9 mouse cellular contexts compared by ENCODE assay signal in the genomic region with DNA sequence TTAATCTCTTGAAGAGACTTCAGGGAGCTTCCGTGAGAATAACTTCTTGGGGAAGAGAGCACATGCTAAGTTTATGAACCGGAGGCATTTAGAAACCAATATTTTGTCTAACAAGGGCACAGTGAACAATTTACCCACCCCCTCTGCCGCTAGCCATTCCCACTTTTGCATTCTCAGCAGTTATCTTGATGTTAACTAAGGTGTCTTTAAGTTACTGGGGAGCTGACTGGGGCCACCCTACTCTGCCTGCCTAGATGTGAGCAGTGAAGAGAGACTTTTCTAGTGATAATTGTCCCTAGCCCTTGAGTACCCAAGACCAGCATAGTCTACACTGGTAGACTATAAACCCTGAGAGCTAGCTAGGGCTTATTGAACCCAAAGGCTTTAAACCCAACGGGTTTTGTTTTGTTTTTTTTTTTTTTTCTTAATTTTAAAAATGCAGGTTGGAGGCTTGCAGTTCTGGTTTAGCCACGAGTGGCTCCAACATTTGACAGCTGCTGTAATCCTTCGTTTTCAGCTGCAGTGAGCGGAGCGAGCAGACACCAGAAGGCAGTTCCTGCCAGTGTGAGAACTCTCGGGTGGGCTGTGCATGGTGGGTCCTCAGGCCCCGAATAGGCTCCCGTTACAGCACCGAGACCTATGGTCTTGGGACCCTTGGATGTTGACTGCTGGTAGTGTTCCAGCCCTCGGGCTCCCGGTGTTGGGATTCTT. TPM values are rescaled to one million over a fixed set of nuclear protein-coding genes. Genes with fewer than 3 reads are reported as not detected.
DNase-seq lines count a peak whose midpoint lies in the region; ATAC-seq and TF ChIP-seq lines count a peak whose summit lies in the region.
"Had no signal": no experiment of that assay in that cellular context is flagged by ENCODE, and none has a peak within 500 bp of the region (broad histone marks: within the 10 kb centered on the region; RNA-seq: fewer than 3 reads in every experiment).

No protein-coding gene starts in this region.

- no peaks in the 10 kb centered on the region for H3K27me3 ChIP-seq in heart, embryonic 13.5 days (replicated peaks)
- H3K27me3 ChIP-seq in lung, embryonic 16.5 days (ENCODE audit: control insufficient read depth, insufficient read depth, low read depth, low read length): no peaks in the 10 kb centered on the region
- H3K27me3 ChIP-seq in intestine, embryonic 14.5 days (replicated peaks; ENCODE audit: control insufficient read depth, insufficient read depth, low read length): no peaks in the 10 kb centered on the region
- no peaks in the 10 kb centered on the region for H3K27me3 ChIP-seq in midbrain, postnatal 0 days (ENCODE audit: insufficient read depth, low read length)

- ATAC-seq in heart, embryonic 13.5 days (ENCODE audit: extremely low read depth, insufficient number of reproducible peaks, low FRiP score, low TSS enrichment): no peak
- peak; percentile 63; the same call in 1 of the 2 replicates for ATAC-seq in lung, embryonic 16.5 days (ENCODE audit: low read depth)
- ATAC-seq in intestine, embryonic 14.5 days (replicated peaks; ENCODE audit: low FRiP score, low TSS enrichment, low read depth): no peak; the same call in 1 of the 2 replicates
- no peak for ATAC-seq in midbrain, postnatal 0 days (ENCODE audit: low FRiP score)

- intact Hi-C loops in heart, postnatal 10 days (cut with DNase I): no loop called here

- WGBS in heart, embryonic 13.5 days: 45% methylated on average over 14 of the region's 14 CpGs
- WGBS in lung, embryonic 16.5 days: 42% methylated on average over 14 of the region's 14 CpGs
- 65% methylated on average over 14 of the region's 14 CpGs for WGBS in intestine, embryonic 14.5 days
- 71% methylated on average over 14 of the region's 14 CpGs for WGBS in midbrain, postnatal 0 days

- peak overlapping the region; percentile 66 for H3K4me2 ChIP-seq in heart, embryonic 13.5 days
- H3K4me2 ChIP-seq in lung, embryonic 16.5 days (ENCODE audit: low read depth, low read length): peak overlapping the region; percentile 50
- H3K4me2 ChIP-seq in intestine, embryonic 14.5 days (ENCODE audit: low read length): 0 out of 2 replicates have a peak overlapping the region, but pooled peaks have one; percentile 7
- H3K4me2 ChIP-seq in midbrain, postnatal 0 days (ENCODE audit: low read depth, low read length, poor library complexity, severe bottlenecking): peak overlapping the region; percentile 9; the same call in 1 of the 2 replicates

- H3K9me3 ChIP-seq in heart, embryonic 13.5 days: peaks cover 10% of the 10 kb centered on the region
- H3K9me3 ChIP-seq in lung, embryonic 16.5 days (ENCODE audit: control insufficient read depth, low read length): peaks cover 6% of the 10 kb centered on the region
- H3K9me3 ChIP-seq in intestine, embryonic 14.5 days (ENCODE audit: control insufficient read depth, low read length): peaks cover 5% of the 10 kb centered on the region; the same call in 1 of the 2 replicates
- H3K9me3 ChIP-seq in midbrain, postnatal 0 days (ENCODE audit: low read length): no peaks in the 10 kb centered on the region

- TF ChIP-seq CTCF in midbrain, postnatal 0 days (IDR thresholded peaks at IDR 0.05): no peak

- H3K27ac ChIP-seq in heart, embryonic 13.5 days (replicated peaks): peak overlapping the region; percentile 79
- H3K27ac ChIP-seq in lung, embryonic 16.5 days (ENCODE audit: low read length): peak overlapping the region; percentile 47; the same call in 1 of the 2 replicates
- no peak overlapping the region for H3K27ac ChIP-seq in intestine, embryonic 14.5 days (ENCODE audit: low read depth)
- H3K27ac ChIP-seq in midbrain, postnatal 0 days (ENCODE audit: low read depth, low read length): no peak overlapping the region

- peaks cover 24% of the 10 kb centered on the region for H3K36me3 ChIP-seq in heart, embryonic 13.5 days
- peaks cover 12% of the 10 kb centered on the region for H3K36me3 ChIP-seq in lung, embryonic 16.5 days (ENCODE audit: control insufficient read depth, insufficient read depth, low read length)
- H3K36me3 ChIP-seq in intestine, embryonic 14.5 days (ENCODE audit: control insufficient read depth, insufficient read depth, low read length): 0 out of 2 replicates have a peak, but pooled peaks cover 11% of the 10 kb centered on the region
- 0 out of 2 replicates have a peak, but pooled peaks cover 3% of the 10 kb centered on the region for H3K36me3 ChIP-seq in midbrain, postnatal 0 days (ENCODE audit: insufficient read depth, low read length)

- no peak for DNase-seq in heart, postnatal 10 days
- no peak for DNase-seq in lung, postnatal 4 days
- DNase-seq in intestine, embryonic 14.5 days (ENCODE audit: low spot score): no peak
- no peak for DNase-seq in midbrain, postnatal 0 days (ENCODE audit: low spot score)
- DNase-seq in right cerebral cortex, adult 18-20 months: no peak
- no peak for DNase-seq in urinary bladder, postnatal 4 days (ENCODE audit: low spot score in 2 of 2)
- DNase-seq: thymus, adult 18-20 months had no signal

- H3K4me3 ChIP-seq in heart, embryonic 13.5 days: peak overlapping the region; percentile 30
- peak overlapping the region; percentile 33 for H3K4me3 ChIP-seq in lung, embryonic 16.5 days (ENCODE audit: low read length)
- no peak overlapping the region for H3K4me3 ChIP-seq in intestine, embryonic 14.5 days (ENCODE audit: low read depth, low read length)
- no peak overlapping the region for H3K4me3 ChIP-seq in midbrain, postnatal 0 days (ENCODE audit: low read depth, low read length)

- H3K9ac ChIP-seq in heart, embryonic 13.5 days: peak overlapping the region; percentile 68
- peak overlapping the region; percentile 49 for H3K9ac ChIP-seq in lung, embryonic 16.5 days (ENCODE audit: low read length)
- H3K9ac ChIP-seq in intestine, embryonic 14.5 days (ENCODE audit: low read length): no peak overlapping the region
- H3K9ac ChIP-seq in midbrain, postnatal 0 days (replicated peaks; ENCODE audit: low read length, poor library complexity, severe bottlenecking): no peak overlapping the region

- H3K4me1 ChIP-seq in heart, embryonic 13.5 days: peaks cover 59% of the 10 kb centered on the region
- H3K4me1 ChIP-seq in lung, embryonic 16.5 days (replicated peaks; ENCODE audit: control insufficient read depth, insufficient read depth, low read length): peaks cover 37% of the 10 kb centered on the region
- H3K4me1 ChIP-seq in intestine, embryonic 14.5 days (replicated peaks; ENCODE audit: control insufficient read depth, insufficient read depth, low read length): peaks cover 15% of the 10 kb centered on the region; the same call in 1 of the 2 replicates
- peaks cover 4% of the 10 kb centered on the region; the same call in 1 of the 2 replicates for H3K4me1 ChIP-seq in midbrain, postnatal 0 days (ENCODE audit: insufficient read depth, low read length)

RNA-seq across cellular contexts. Expression of a gene that starts 14.6 kb away (rescaled TPM):
- polyA plus RNA-seq in heart, embryonic 13.5 days (2015; fragmentation: Nextera tagmentation; extraction: Ambion mirVana): 17.6 and 19.4 TPM in 2 replicates
- 10 to 100 TPM; 80.7 to 84.4 TPM for total RNA-seq in heart, postnatal 10 days (2021)
- polyA plus RNA-seq in lung, embryonic 16.5 days (2015; fragmentation: Nextera tagmentation; extraction: Ambion mirVana): 9.9 and 15.4 TPM in 2 replicates
- 23.7 TPM in 2 replicates for polyA plus RNA-seq in intestine, embryonic 14.5 days (2014; fragmentation: Nextera tagmentation; extraction: Ambion mirVana)
- 12.6 and 21.9 TPM in 2 replicates for total RNA-seq in midbrain, postnatal 0 days (2014; rRNA removed)
- 6.1 and 6.8 TPM in 2 replicates for polyA plus RNA-seq in midbrain, postnatal 0 days (2015; fragmentation: Nextera tagmentation; extraction: Ambion mirVana)

Comparison
In these comparisons a context has a peak if more than half of its experiments do, and no peak if none do; other contexts are left out.
1. H3K27ac ChIP-seq: peak in heart, embryonic 13.5 days (single experiment) and lung, embryonic 16.5 days (single experiment); none in intestine, embryonic 14.5 days (single experiment) and midbrain, postnatal 0 days (single experiment).
2. H3K4me2 ChIP-seq: peak in every context shown above with its lines; median percentile 66 in heart, embryonic 13.5 days; 50 in lung, embryonic 16.5 days; 9 in midbrain, postnatal 0 days; 7 in intestine, embryonic 14.5 days.
3. H3K4me3 ChIP-seq: peak in heart, embryonic 13.5 days (single experiment) and lung, embryonic 16.5 days (single experiment); none in intestine, embryonic 14.5 days (single experiment) and midbrain, postnatal 0 days (single experiment).
4. H3K9ac ChIP-seq: peak in heart, embryonic 13.5 days (single experiment) and lung, embryonic 16.5 days (single experiment); none in intestine, embryonic 14.5 days (single experiment) and midbrain, postnatal 0 days (single experiment).